Mouse (Mus musculus): Measurements from ENCODE around the gene Calml3.

Calml3 gene

GRCm38 (mm10) chr13:3779575-3780226 is 24.4 kb downstream of the Calml3 start:
- DNase-seq: no peak

GRCm38 (mm10) chr13:3778591-3779364 is 25.3 kb downstream of the Calml3 start:
- DNase-seq: no peak

GRCm38 (mm10) chr13:3777216-3777912 is 26.8 kb downstream of the Calml3 start:
- no peak for DNase-seq

GRCm38 (mm10) chr13:3776446-3776845 is 27.7 kb downstream of the Calml3 start:
- no peak for DNase-seq

GRCm38 (mm10) chr13:3774991-3775390 is 29.1 kb downstream of the Calml3 start:
- no peak for DNase-seq

- no peak for DNase-seq
Observed at GRCm38 (mm10) chr13:3774280-3774679, 29.8 kb downstream of the Calml3 start.

GRCm38 (mm10) chr13:3773149-3773688 is 30.9 kb downstream of the Calml3 start:
- no peak for DNase-seq

- DNase-seq: no peak
Observed at GRCm38 (mm10) chr13:3771221-3771620, 32.9 kb downstream of the Calml3 start.

GRCm38 (mm10) chr13:3770170-3771024 is 33.7 kb downstream of the Calml3 start:
- DNase-seq: peak; percentile 46

GRCm38 (mm10) chr13:3769531-3769930 is 34.6 kb downstream of the Calml3 start:
- DNase-seq: no peak

- no peak for DNase-seq
Observed at GRCm38 (mm10) chr13:3768621-3769020, 35.5 kb downstream of the Calml3 start.

- no peak for DNase-seq
Observed at GRCm38 (mm10) chr13:3767086-3767485, 37.0 kb downstream of the Calml3 start.

GRCm38 (mm10) chr13:3765781-3766180 is 38.3 kb downstream of the Calml3 start:
- DNase-seq: no peak

GRCm38 (mm10) chr13:3761131-3761530 is 43.0 kb downstream of the Calml3 start:
- DNase-seq: no peak

- DNase-seq: no peak
Observed at GRCm38 (mm10) chr13:3758347-3758746, 45.8 kb downstream of the Calml3 start.

GRCm38 (mm10) chr13:3753291-3753690 is 50.8 kb downstream of the Calml3 start:
- no peak for DNase-seq

Measured in right cerebral cortex, postnatal 4 days (tissue).